Mouse (Mus musculus) liver, embryonic 14.5 days (tissue): ENCODE measurements around the gene Amotl1. TPM values are rescaled to one million over a fixed set of nuclear protein-coding genes. Genes with fewer than 3 reads are reported as not detected.

Source experiments
- ATAC-seq: fragments of 200-750 bp; cut with Nextera tagmentation; 2 replicates; pipeline ENCODE4 v1.8.0; 2017; ENCODE audit warnings: moderate number of reproducible peaks, mild to moderate bottlenecking, moderate library complexity; ENCODE audit not compliant: insufficient read depth
- DNase-seq, 3 experiments: peaks; one replicate each; pipeline ENCODE4 v3.0.0-alpha.2; 2012 to 2013; ENCODE audit warnings: low read depth in 3 of 3, low spot score in 3 of 3
- H3K27ac ChIP-seq: fragments of 300-500 bp; sonication (generic); 2 replicates; pipeline ENCODE4 v1.5.1; 2014; ENCODE audit warnings: moderate library complexity, mild to moderate bottlenecking, control low read depth, inconsistent platforms
- H3K27me3 ChIP-seq: fragments of 300-500 bp; sonication (generic); 2 replicates; pipeline ENCODE4 v1.6.1; 2014; ENCODE audit warnings: mild to moderate bottlenecking, low read length, moderate library complexity; ENCODE audit not compliant: control insufficient read depth, insufficient read depth
- H3K36me3 ChIP-seq: fragments of 300-500 bp; sonication (generic); replicated peaks from 2 replicates; pipeline ENCODE4 v1.6.1; 2014; ENCODE audit warnings: low read depth; ENCODE audit not compliant: control insufficient read depth, insufficient read depth
- H3K4me1 ChIP-seq, 2 experiments: fragments of 200-500 bp in 1 of 2; fragments of 300-500 bp in 1 of 2; sonication (generic) in 1 of 2; replicated peaks; 2 replicates each; pipeline ENCODE4 v1.6.1; 2012 to 2014; ENCODE audit warnings: antibody characterized with exemption in 1 of 2, inconsistent platforms in 1 of 2, low read length in 1 of 2; ENCODE audit not compliant: control insufficient read depth in 2 of 2, insufficient read depth in 2 of 2
- H3K4me2 ChIP-seq: fragments of 300-500 bp; sonication (generic); 2 replicates; pipeline ENCODE4 v1.6.1; 2014; ENCODE audit warnings: low read depth, mild to moderate bottlenecking, control low read depth, moderate library complexity
- H3K4me3 ChIP-seq, 2 experiments: fragments of 200-500 bp in 1 of 2; fragments of 300-500 bp in 1 of 2; sonication (generic) in 1 of 2; 2 replicates each; pipeline ENCODE4 v1.5.1; 2012 to 2014; ENCODE audit warnings: low read depth in 2 of 2, low read length in 2 of 2, mild to moderate bottlenecking in 2 of 2, control low read depth in 1 of 2, inconsistent platforms in 1 of 2, moderate library complexity in 1 of 2; ENCODE audit not compliant: insufficient read depth in 1 of 2
- H3K9ac ChIP-seq: fragments of 300-500 bp; sonication (generic); replicated peaks from 2 replicates; pipeline ENCODE4 v1.6.1; 2014; ENCODE audit warnings: mild to moderate bottlenecking, control low read depth, moderate library complexity
- H3K9me3 ChIP-seq: fragments of 300-500 bp; sonication (generic); 2 replicates; pipeline ENCODE4 v1.6.1; 2016; ENCODE audit warnings: low read length, mixed read lengths; ENCODE audit not compliant: control insufficient read depth
- CTCF ChIP-seq: IDR thresholded peaks from 2 replicates; pipeline ENCODE4 v1.5.1; 2016; ENCODE audit warnings: antibody characterized with exemption, low read depth, control low read depth
- EP300 ChIP-seq: IDR thresholded peaks from 2 replicates; pipeline ENCODE4 v1.6.1; 2016; ENCODE audit warnings: antibody characterized with exemption, low read depth
- WGBS: fragments of 180-500 bp; shearing (Covaris S2); extraction: QIAGEN DNeasy Blood & Tissue Kit; methylation state at CpG from one replicate; pipeline ENCODE4 v1.1.7; 2014; ENCODE audit not compliant: insufficient replicate concordance; 5-methylcytosine and 5-hydroxymethylcytosine counted together
- polyA plus RNA-seq, 2 experiments: library from polyadenylated mRNA; depleted of rRNA in 1 of 2; stranded (reverse) in 1 of 2; unstranded in 1 of 2; fragments of >200 nt; fragmentation: Nextera tagmentation in 1 of 2; extraction: Ambion mirVana in 1 of 2; gene quantifications; 2 replicates each; pipeline versions ENCODE4 v1.2.1 to v1.2.3; 2012 to 2014

Amotl1 gene
- polyA plus RNA-seq, 2 experiments = 1.7 to 2.0 TPM

DNA sequence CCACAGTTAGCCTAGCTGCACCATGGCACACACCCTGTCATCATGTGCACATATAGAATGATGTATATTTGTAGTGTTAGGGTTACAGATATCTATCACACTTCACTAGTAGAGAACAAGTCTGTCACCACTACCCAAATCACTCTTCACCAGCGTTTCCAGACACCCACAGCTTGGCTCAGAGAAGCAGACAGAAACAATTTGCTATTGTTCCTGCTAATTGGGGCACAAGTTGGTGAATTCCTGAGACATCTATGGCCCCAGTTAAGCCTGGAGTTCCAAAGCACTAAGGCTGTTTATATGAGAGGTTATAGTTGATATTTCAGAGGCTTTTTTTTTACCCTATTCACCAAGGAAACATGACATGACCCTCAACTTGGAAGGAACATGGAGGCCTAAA lies 127.6 kb downstream of the Amotl1 start:
- H3K4me2 ChIP-seq = no peak overlapping the region
- H3K4me3 ChIP-seq = no peak overlapping the region
- ATAC-seq = no peak
- no peak for TF ChIP-seq EP300
- no peak for TF ChIP-seq CTCF
- 46% methylated on average over 1 of the region's 1 CpGs for WGBS
- H3K4me1 ChIP-seq = no peaks in the 10 kb centered on the region; a peak in 1 of 4 replicates
- H3K36me3 ChIP-seq = no peaks in the 10 kb centered on the region
- DNase-seq = no peak
- no peak overlapping the region for H3K9ac ChIP-seq
- H3K9me3 ChIP-seq = no peaks in the 10 kb centered on the region
- no peaks in the 10 kb centered on the region for H3K27me3 ChIP-seq
- no peak overlapping the region for H3K27ac ChIP-seq

DNA sequence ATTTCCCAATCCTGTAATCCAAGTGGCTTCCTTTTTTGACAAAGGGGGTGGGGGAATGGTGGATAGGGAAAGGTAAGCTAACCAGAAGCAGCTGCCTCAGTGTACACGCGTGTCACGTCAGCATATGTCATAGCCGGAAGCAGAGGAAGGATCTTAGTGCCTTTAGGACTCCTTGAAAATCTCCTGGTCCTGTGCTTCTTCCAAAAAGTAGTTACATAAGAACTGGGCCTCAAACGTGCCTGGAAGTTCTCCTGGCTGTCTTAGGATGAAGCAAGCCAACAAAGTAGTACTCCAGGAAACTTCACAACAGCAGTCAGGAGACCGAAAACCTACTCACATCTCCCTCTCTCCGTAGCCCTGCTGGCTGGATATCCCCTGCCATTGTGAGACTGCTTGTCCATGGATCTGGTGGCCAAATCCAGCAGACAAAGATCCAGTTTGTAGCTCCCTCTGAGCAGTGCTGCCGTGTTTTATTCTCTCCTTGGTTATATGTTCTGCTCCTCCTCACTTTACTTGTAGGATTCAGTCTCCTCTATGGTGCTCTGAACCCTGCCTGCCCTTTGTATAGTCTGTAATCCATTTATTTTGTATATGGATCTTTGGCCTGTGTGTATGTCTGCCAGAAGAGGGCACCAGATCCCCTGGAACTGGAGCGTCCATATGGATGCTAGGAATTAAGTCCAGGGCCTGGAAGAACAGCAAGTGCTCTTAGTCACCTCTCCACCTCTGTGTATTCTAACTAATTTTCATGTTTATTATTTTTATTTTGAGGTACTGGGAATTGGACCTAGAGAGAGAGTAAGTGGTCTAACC lies 132.0 kb downstream of the Amotl1 start:
- peak; percentile 46 for TF ChIP-seq CTCF
- TF ChIP-seq EP300 = no peak
- H3K36me3 ChIP-seq = peaks cover 14% of the 10 kb centered on the region
- H3K27me3 ChIP-seq = no peaks in the 10 kb centered on the region
- H3K4me3 ChIP-seq = no peak overlapping the region
- no peak overlapping the region for H3K9ac ChIP-seq
- H3K4me1 ChIP-seq = no peaks in the 10 kb centered on the region
- no peaks in the 10 kb centered on the region for H3K9me3 ChIP-seq
- no peak overlapping the region for H3K4me2 ChIP-seq
- ATAC-seq = no peak
- H3K27ac ChIP-seq = no peak overlapping the region
- WGBS = 69% methylated on average over 9 of the region's 9 CpGs
- no peak for DNase-seq

- H3K4me1 ChIP-seq = peaks cover 2 to 12% of the 10 kb centered on the region in 2 experiments; a peak in 3 of 4 replicates
- peak overlapping the region; percentile 86 for H3K9ac ChIP-seq
- no peaks in the 10 kb centered on the region for H3K9me3 ChIP-seq
- peak overlapping the region; percentile 92 to 96 for H3K4me3 ChIP-seq
- ATAC-seq = no peak; the same call in 1 of the 2 replicates
- no peak overlapping the region for H3K27ac ChIP-seq
- peak overlapping the region; percentile 79 for H3K4me2 ChIP-seq
- 2% methylated on average over 10 of the region's 10 CpGs for WGBS
- TF ChIP-seq EP300 = no peak
- no peak for TF ChIP-seq CTCF
- H3K36me3 ChIP-seq = peaks cover 30% of the 10 kb centered on the region
- H3K27me3 ChIP-seq = no peaks in the 10 kb centered on the region
- peak in 1 of 3 experiments; percentile 13 for DNase-seq
Observed at GRCm38 (mm10) chr9:14500916-14501424, 143.9 kb downstream of the Amotl1 start.

GRCm38 (mm10) chr9:14500023-14500915 lies 144.6 kb downstream of the Amotl1 start, which contains the start of the genes Kdm4d and Cwc15:
Gene Kdm4d (minus strand): TSS chr9:14500482.
Gene Cwc15 (plus strand): TSS chr9:14500617.
- Histone ChIP-seq H3K27ac (no peak within 1 kb of the TSS), H3K4me1 (peaks cover 2 to 12% of the 10 kb centered on the region in 2 experiments; a peak in 3 of 4 replicates), H3K4me2 (peak within 1 kb of the TSS; percentile 79), H3K36me3 (peaks cover 23% of the 10 kb centered on the region), H3K9me3 (no peaks in the 10 kb centered on the region), H3K9ac (peak within 1 kb of the TSS; percentile 86), H3K4me3 (peak within 1 kb of the TSS; percentile 92 to 96), H3K27me3 (no peaks in the 10 kb centered on the region)
- 1% methylated on average over 59 of the region's 59 CpGs for WGBS
- DNase-seq = peak; percentile 97 to 98 (median 98)
- peak; percentile 97 for ATAC-seq
- no peak for TF ChIP-seq EP300
- no peak for TF ChIP-seq CTCF
